In the genomic region with DNA sequence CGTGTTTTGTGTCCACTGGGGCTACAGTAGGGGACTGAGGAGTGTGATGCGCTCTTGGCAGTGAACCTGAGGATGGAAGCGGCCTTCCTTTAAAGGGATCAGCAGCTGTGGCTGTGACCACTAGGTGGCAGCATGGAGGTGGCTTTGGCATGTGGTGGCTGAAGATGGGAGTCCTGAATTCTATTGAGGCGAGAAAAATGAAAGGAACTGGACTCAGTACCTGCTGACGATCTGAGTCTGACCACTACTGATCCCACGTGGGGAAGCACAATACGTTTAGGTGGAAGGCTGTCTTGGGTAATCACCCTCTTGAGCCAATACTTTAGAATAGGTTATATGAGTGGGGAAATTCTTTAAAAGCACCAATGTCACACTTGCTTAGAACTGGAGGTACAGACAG, we compare ENCODE assay signal across 8 mouse cellular contexts. TPM values are rescaled to one million over a fixed set of nuclear protein-coding genes. Genes with fewer than 3 reads are reported as not detected.
DNase-seq lines count a peak whose midpoint lies in the region; ATAC-seq and TF ChIP-seq lines count a peak whose summit lies in the region.

No protein-coding gene starts in this region.

- H3K36me3 ChIP-seq in lung, embryonic 14.5 days (ENCODE audit: insufficient read depth): no peaks in the 10 kb centered on the region

- H3K27me3 ChIP-seq in lung, embryonic 14.5 days (ENCODE audit: insufficient read depth, low read length): no peaks in the 10 kb centered on the region

- 8% methylated on average over 7 of the region's 7 CpGs for WGBS in lung, embryonic 14.5 days

- H3K9me3 ChIP-seq in lung, embryonic 14.5 days (ENCODE audit: low read depth, low read length): no peaks in the 10 kb centered on the region

- no peaks in the 10 kb centered on the region for H3K4me1 ChIP-seq in lung, embryonic 14.5 days (ENCODE audit: insufficient read depth)

- ATAC-seq in CD4-positive, CD25-positive, alpha-beta regulatory T cell, adult 4 months: peak; percentile 47
- ATAC-seq in lung, embryonic 14.5 days (ENCODE audit: insufficient read depth): no peak

- H3K9ac ChIP-seq in lung, embryonic 14.5 days: no peak overlapping the region

- H3K4me2 ChIP-seq in lung, embryonic 14.5 days: no peak overlapping the region

- H3K4me3 ChIP-seq in lung, embryonic 14.5 days (ENCODE audit: low read depth, low read length): no peak overlapping the region

- no peak overlapping the region for H3K27ac ChIP-seq in lung, embryonic 14.5 days (ENCODE audit: low read depth)

- peak; percentile 97 for TF ChIP-seq CTCF in lung, embryonic 14.5 days (IDR thresholded peaks at IDR 0.05; ENCODE audit: low read depth)

- peak; percentile 76 for DNase-seq in WW6 (ENCODE audit: low read depth, low spot score)
- peak; percentile 86 to 92 for DNase-seq in cerebellum, postnatal 25 days
- DNase-seq in gastrocnemius, postnatal 25 days: peak; percentile 39
- peak; percentile 91 to 92 for DNase-seq in kidney, postnatal 4 days
- peak; percentile 91 for DNase-seq in lung, embryonic 14.5 days
- DNase-seq in right cerebral cortex, adult 18-20 months: peak; percentile 73
- DNase-seq in urinary bladder, postnatal 10 days (ENCODE audit: low spot score): peak; percentile 73

RNA-seq across cellular contexts. Expression of a gene that starts 29.9 kb away (rescaled TPM):
- polyA plus RNA-seq in CD4-positive, CD25-positive, alpha-beta regulatory T cell, adult 4 months (2017; shearing (Covaris generic)): 10 to 100 TPM; 29.9 to 31.4 TPM
- total RNA-seq in gastrocnemius, postnatal 25 days (2021): 10 to 100 TPM; 10.8 to 14.5 TPM
- 13.9 and 14.8 TPM in 2 replicates for polyA plus RNA-seq in lung, embryonic 14.5 days (2014; fragmentation: Nextera tagmentation; extraction: Ambion mirVana)

Comparison
In these comparisons a context has a peak if more than half of its experiments do, and no peak if none do; other contexts are left out.
1. DNase-seq: peak in every context shown above with its lines; median percentile 92 in kidney, postnatal 4 days; 91 in lung, embryonic 14.5 days; 89 in cerebellum, postnatal 25 days; 76 in WW6; 73 in right cerebral cortex, adult 18-20 months; 73 in urinary bladder, postnatal 10 days; 39 in gastrocnemius, postnatal 25 days.